Mouse (Mus musculus) cerebellum, postnatal 10 days (tissue): ENCODE results near the gene Gdpgp1.

Source experiments
- DNase-seq, 2 experiments: peaks; one replicate each; pipeline ENCODE4 v3.0.0; 2021; ENCODE audit warnings: mixed read lengths in 2 of 2

Gene Gdpgp1

GRCm38 (mm10) chr7:80199851-80200587, 32.6 kb upstream of the Gdpgp1 start:
- DNase-seq: no peak

DNA sequence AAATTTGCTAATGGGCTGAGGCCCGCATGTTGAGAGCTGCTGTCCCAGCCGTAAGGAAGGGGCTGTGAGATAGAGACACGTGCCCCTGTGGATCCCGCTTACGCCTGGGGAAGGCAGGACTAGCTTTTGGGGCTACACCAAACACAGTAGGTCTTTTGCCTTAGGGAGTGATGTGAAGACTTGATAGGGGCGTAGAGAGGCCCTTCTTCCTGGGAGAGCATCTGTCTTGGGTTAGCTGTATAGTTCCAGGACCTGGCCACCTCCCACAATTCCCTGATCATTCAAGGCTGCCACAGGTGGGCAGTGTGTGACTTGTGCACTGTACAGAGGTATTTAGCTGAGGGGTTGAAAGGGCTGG, 32.1 kb upstream of the Gdpgp1 start:
- no peak for DNase-seq

- no peak for DNase-seq
These were observed 31.6 kb upstream of the Gdpgp1 start for GRCm38 (mm10) chr7:80200963-80201539.

- DNase-seq: peak; percentile 68 to 76
These were observed 30.7 kb upstream of the Gdpgp1 start for GRCm38 (mm10) chr7:80201888-80202540.

DNA sequence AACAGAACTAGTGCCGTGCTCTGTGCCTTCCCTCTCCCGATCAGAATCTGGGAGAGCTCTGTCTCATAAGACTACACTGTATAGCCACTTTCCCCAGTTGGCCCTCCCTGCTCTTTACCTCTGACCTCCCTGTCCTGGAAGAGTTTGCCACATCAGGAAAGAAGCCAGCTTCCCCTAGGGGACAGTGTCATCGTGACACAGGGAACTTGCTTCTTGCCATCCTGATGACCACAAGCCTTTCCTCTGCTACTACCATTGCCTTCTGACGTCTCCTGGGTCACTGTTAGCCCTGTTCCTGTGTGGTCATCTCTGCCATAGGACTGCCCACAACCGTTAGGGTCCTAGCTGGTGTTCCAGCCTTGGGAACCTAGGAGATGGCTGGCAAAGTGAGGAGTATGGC, 29.7 kb upstream of the Gdpgp1 start:
- DNase-seq: no peak

GRCm38 (mm10) chr7:80203638-80204096, 29.0 kb upstream of the Gdpgp1 start:
- DNase-seq: peak; percentile 56 to 61

GRCm38 (mm10) chr7:80204362-80204761, 28.3 kb upstream of the Gdpgp1 start:
- DNase-seq: no peak

DNA sequence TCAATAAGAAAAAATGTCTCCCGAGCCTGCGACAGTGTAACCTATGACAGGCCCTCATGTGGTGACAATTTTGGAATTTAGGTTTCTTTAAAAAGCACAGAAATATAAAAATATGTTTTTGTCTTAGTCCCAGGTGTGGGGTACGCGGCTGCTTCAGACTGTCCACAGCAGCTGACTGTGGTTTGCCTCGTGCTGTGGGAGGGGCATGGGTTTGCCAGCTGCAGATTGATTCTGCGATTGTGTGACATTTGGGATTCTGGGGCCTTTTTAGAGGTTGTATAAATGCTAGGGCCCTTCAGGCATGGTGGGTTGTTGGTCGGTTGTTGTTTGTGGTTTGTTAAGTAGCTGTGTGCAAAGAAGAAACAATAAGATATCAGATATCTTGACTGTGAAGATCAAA, 27.7 kb upstream of the Gdpgp1 start:
- no peak for DNase-seq

GRCm38 (mm10) chr7:80205705-80206589, 26.7 kb upstream of the Gdpgp1 start:
- DNase-seq: no peak

DNA sequence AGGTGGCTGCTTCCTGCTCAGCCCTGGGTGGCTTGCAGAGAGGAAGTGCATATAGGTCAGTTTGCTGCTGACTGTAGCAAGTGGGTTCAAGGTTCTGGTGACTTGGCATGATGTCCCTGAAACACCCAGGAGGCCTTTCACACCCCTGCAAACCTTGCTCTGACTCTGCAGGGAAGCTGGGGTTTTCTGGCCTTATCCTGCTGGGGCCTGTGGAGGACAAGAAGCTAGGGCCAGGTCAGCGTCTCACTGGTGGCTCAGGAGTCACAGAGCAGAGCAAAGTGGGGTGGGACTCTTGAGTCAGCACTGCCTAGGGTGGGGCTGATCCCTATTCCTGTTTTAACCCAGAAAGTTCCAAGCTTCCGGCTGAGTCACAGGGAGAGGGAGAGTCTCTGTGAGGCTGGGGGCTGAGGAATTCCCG, 25.3 kb upstream of the Gdpgp1 start:
- DNase-seq: no peak

DNA sequence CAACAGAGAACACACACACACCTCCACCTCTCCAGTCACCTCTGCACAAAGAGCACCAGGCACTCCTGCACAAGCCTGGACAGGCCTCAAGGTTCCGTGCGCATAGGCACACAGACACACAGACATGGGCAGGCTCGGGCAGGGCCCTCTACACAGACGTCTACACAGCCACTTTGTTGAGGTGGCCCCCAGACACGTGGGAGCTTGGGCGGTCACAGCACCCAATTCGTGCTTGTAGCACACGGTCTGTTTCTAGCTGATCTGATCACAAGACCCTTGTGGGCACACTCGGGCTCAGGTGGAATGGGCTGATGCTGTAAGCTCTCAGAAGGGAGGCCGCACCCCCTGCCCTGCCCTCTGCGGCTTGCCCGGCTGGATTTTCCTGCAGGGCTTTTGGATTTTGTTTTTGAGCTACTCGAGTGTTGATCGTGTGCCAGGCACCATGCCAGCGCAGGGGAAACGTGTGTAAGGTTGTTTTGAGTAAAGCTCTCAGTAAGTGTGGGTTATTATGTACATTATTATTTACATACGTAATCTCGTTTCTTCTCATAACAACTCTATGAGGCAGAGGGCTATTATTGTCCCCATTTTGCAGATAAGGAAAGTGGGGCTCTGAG, 24.5 kb upstream of the Gdpgp1 start:
- no peak for DNase-seq

DNA sequence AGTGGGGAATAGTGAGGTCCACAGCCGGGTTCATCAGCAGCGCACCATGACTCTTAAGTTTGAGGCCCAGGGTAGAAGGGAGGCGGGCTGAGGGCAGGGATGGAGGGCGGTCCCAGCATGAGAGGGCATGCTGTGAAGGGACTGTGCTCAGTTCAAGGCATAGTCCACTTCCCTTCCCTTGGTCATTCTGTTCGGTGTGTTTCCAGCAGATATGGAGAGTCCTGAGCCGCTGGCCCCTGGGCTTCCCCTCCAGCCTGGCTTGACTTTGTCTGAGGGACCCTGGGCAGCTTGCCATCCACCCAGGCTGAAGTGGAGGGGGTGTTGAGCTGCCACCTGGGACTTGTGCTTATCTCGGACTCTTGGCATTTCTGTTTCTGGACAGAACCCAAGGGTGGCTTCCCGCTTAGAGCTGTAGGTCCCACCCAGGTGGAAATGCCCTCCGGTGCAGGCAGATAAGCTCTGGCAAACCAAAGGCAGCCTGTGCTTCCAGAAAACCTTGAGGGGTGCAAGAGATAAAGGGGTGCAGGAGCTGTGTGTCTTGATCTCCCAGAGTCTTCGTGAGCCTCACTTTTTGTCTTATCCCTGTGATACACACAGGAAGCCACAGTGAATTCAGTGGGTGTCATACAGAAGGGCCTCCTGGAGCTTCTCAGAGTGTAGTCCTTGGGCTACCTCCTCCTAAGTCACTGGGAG, 23.8 kb upstream of the Gdpgp1 start:
- DNase-seq: peak in 1 of 2 experiments; percentile 53

- no peak for DNase-seq
These were observed 23.0 kb upstream of the Gdpgp1 start for GRCm38 (mm10) chr7:80209669-80210068.

GRCm38 (mm10) chr7:80210982-80211381, 21.7 kb upstream of the Gdpgp1 start:
- DNase-seq: no peak

- no peak for DNase-seq
These were observed 19.1 kb upstream of the Gdpgp1 start for GRCm38 (mm10) chr7:80213604-80214003.

DNA sequence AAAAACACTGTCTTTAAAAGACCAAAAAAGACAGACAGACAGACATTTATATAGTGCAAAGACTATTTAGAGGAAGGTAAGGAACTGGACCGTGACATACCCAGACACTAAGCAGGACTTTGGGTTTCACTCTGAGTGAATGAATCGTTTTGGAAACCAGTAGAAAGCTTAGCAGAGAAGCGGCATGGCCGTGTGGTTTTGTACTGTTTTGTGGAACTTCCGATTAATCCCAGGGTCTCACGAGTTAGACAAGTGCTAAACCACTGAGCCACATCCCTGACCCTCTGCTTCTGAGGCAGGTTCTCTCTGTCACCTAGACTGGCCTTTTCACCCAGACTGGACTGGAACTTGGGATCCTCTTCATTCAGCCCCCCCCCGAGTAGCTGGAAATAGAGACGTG, 18.2 kb upstream of the Gdpgp1 start:
- no peak for DNase-seq

DNA sequence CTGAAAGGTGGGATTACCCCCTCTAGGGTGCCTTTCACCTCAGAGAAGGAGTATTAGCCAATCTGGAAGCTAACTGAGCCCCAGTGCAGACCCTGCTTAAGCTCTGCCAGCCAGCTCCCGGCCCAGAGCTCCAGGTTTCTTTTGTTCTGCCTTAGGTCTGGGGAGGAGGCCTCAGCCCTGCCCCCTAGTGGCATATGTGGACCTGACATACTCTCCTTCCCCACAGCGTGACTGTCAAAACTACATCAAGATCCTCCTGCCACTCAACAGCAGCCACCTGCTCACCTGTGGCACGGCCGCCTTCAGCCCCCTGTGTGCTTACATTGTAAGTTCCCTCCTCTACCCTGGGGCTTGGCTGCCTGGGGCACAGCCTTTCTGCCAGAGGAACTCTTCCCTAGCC, 17.3 kb upstream of the Gdpgp1 start:
- DNase-seq: peak; percentile 92 to 94

- DNase-seq: peak; percentile 81 to 87
These were observed 16.1 kb upstream of the Gdpgp1 start for GRCm38 (mm10) chr7:80216566-80216965.

GRCm38 (mm10) chr7:80218666-80219065, 14.0 kb upstream of the Gdpgp1 start:
- no peak for DNase-seq

DNA sequence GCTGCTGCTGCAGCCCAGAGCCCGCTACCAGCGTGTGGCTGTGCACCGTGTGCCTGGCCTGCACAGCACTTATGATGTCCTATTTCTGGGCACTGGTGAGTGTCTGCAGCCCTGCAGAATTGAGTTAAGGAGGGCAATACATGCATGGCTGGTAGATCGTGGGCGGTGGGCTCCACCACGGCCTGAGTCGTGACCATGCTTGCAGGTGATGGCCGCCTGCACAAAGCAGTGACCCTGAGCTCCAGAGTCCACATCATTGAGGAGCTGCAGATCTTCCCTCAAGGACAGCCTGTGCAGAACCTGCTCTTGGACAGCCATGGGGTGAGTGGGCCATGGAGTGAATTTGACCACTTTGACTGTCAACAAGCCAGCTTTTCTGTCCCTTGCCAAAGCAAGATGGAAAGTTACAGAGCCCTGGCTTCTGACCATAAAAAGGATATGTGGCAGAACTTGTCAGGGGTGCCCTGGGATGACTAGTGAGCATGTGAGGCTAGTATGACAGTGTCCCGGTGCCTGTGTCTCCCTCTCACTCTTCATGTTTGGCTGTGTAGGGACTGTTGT, 12.3 kb upstream of the Gdpgp1 start:
- DNase-seq: no peak

DNA sequence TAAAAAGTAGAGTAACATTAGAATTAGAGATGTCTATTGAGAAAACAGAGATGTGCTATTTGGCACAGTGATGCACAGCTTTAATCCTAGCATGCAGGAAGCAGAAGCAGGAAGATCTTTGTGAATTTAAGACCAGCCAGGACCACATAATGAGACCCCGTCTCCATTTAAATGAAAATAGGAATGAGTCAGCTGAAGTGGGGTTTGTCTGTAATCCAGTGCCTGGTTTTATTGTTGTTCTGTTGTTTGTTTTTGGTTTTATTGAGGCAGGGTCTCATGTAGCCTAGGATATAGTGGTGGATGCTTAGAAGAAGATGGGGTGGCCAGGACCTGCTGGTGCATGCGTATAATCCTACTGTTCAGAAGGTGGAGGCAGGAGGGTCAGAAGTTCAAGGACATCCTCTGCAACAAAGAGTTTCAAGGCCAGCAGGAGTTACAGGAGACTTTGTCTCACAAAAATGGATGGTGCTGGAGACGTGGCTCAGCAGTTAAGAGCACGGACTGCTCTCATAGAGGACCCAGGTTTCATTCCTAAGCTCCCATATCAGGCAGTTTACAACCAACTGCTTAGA, 11.4 kb upstream of the Gdpgp1 start:
- no peak for DNase-seq
